Mouse (Mus musculus) ES-E14 (cell line): ENCODE results near the gene Pofut2.

Experiments used
- CHD2 ChIP-seq: IDR thresholded peaks from 2 replicates; pipeline ENCODE4 v1.6.1; 2014; ENCODE audit warnings: mild to moderate bottlenecking, low read depth, low read length, inconsistent platforms
- ZNF384 ChIP-seq: IDR thresholded peaks from 2 replicates; pipeline ENCODE4 v1.6.1; 2012; ENCODE audit warnings: low read depth, low read length, inconsistent platforms

DNA sequence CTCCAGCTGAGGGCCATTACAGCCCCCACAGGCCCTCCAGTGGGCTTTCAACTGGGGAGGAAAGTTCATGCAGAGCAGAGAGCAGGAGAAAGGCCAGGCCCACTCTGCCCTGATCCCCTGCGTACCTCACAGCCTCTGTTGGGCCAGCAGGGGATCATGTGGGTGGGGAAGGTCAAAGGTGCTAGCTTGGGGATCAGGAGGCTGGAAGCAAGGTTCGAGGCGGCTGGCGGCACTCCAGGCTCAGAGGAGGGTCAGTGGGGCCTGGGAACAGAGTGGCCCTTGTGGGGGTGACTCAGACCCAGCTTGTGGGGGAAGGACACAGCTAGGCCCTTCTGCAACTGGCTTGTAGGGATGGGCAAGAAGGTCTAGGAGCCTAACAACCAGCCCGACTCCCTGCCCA is 49.8 kb upstream of the Pofut2 start:
- TF ChIP-seq ZNF384 (no peak), CHD2 (no peak)
